Mouse (Mus musculus) liver, embryonic 12.5 days (tissue): Measurements from ENCODE around the gene Hoxd1. TPM values are rescaled to one million over a fixed set of nuclear protein-coding genes. Genes with fewer than 3 reads are reported as not detected.
A peak's percentile ranks its signal among the peaks of the same experiment; 100 is the strongest.

ENCODE experiments used
- ATAC-seq: fragments of 200-750 bp; cut with Nextera tagmentation; 2 replicates; pipeline ENCODE4 v1.8.0; 2017; ENCODE audit warnings: moderate number of reproducible peaks, mild to moderate bottlenecking, moderate library complexity
- H3K27ac ChIP-seq: fragments of 300-500 bp; sonication (generic); 2 replicates; pipeline ENCODE4 v1.5.1; 2016; ENCODE audit warnings: mild to moderate bottlenecking
- H3K27me3 ChIP-seq: fragments of 300-500 bp; sonication (generic); replicated peaks from 2 replicates; pipeline ENCODE4 v1.6.1; 2016; ENCODE audit warnings: mild to moderate bottlenecking, moderate library complexity
- H3K36me3 ChIP-seq: fragments of 300-500 bp; sonication (generic); 2 replicates; pipeline ENCODE4 v1.6.1; 2016; ENCODE audit warnings: mild to moderate bottlenecking, moderate library complexity
- H3K4me1 ChIP-seq: fragments of 300-500 bp; sonication (generic); 2 replicates; pipeline ENCODE4 v1.6.1; 2016
- H3K4me2 ChIP-seq: fragments of 300-500 bp; sonication (generic); 2 replicates; pipeline ENCODE4 v1.6.1; 2016; ENCODE audit warnings: mild to moderate bottlenecking, moderate library complexity
- H3K4me3 ChIP-seq: fragments of 300-500 bp; sonication (generic); 2 replicates; pipeline ENCODE4 v1.5.1; 2016; ENCODE audit warnings: mild to moderate bottlenecking, moderate library complexity
- H3K9ac ChIP-seq: fragments of 300-500 bp; sonication (generic); 2 replicates; pipeline ENCODE4 v1.6.1; 2016; ENCODE audit warnings: mild to moderate bottlenecking, moderate library complexity
- H3K9me3 ChIP-seq: fragments of 300-500 bp; sonication (generic); replicated peaks from 2 replicates; pipeline ENCODE4 v1.6.1; 2016; ENCODE audit warnings: mild to moderate bottlenecking, moderate library complexity
- WGBS: fragments of 180-500 bp; shearing (Covaris S2); methylation state at CpG from one replicate; pipeline ENCODE4 v1.1.7; 2016; ENCODE audit not compliant: insufficient replicate concordance; 5-methylcytosine and 5-hydroxymethylcytosine counted together
- polyA plus RNA-seq: library from polyadenylated mRNA; unstranded; fragments of >200 nt; fragmentation: Nextera tagmentation; extraction: Ambion mirVana; gene quantifications from 2 replicates; pipeline ENCODE4 v1.2.1, GENCODE M21; 2016

Gene Hoxd1
- polyA plus RNA-seq, 1 experiment from 2014 or later: not detected

DNA sequence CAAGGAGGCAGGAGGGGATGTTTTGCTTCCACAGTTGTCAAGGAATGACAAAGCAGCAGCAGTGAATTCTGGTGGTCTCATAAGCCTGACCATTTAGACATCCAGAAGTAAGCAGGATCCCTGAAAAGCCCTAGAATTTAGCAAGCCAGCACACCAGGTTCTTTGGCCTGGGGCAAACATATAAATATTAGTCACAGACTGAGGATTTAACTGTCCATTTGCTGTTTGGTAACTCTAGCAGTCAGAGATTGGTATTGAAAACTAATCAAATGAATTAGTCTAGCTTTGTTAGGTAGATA is 20.9 kb upstream of the Hoxd1 start:
- no peak overlapping the region for H3K4me3 ChIP-seq
- H3K4me1 ChIP-seq: 0 out of 2 replicates have a peak, but pooled peaks cover 4% of the 10 kb centered on the region
- H3K4me2 ChIP-seq: no peak overlapping the region
- no peak overlapping the region for H3K27ac ChIP-seq
- no peak overlapping the region for H3K9ac ChIP-seq
- H3K9me3 ChIP-seq: no peaks in the 10 kb centered on the region
- no peaks in the 10 kb centered on the region for H3K36me3 ChIP-seq
- no peak for ATAC-seq
- H3K27me3 ChIP-seq: peaks cover 97% of the 10 kb centered on the region

DNA sequence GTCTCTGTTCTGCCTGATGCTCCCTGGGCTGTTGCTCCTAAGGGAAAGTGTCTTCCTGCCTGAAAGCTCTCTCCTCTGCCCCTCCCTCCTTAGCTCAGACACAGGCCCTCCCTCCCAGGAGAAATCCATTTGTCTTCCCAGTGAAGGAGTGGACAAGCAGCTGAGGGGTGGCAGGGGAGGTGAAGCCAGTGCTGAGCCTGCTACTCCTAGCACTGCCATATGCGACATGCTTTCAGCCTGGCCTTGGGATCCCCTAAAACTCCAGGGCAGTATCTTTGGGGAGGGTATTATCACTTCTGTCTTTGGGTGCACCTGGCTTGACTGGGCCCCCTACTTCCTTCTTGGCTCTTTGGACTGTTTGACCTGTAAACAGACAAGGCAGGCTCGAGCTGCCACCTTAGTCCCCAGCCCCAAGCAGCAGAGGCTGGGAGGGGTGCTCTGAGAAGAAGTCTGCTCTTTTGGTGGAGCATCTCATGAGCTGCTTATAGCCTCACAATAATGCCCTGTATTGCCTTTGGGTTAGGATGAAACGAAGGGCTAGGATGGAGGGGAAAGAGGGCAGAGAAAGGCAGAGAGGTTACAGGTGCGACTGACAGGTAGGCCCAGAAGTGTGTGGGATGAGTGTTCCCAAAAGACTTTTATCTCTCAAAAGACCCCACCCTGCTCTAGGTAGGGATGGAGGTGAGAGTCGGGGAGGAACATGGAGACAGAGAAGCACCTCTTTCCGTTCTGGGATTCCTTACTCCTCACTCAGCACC is 17.1 kb upstream of the Hoxd1 start:
- H3K4me2 ChIP-seq: no peak overlapping the region
- 0 out of 2 replicates have a peak, but pooled peaks cover 12% of the 10 kb centered on the region for H3K4me1 ChIP-seq
- no peaks in the 10 kb centered on the region for H3K9me3 ChIP-seq
- no peaks in the 10 kb centered on the region for H3K36me3 ChIP-seq
- H3K27ac ChIP-seq: no peak overlapping the region
- H3K4me3 ChIP-seq: no peak overlapping the region
- peaks cover 97% of the 10 kb centered on the region for H3K27me3 ChIP-seq
- H3K9ac ChIP-seq: no peak overlapping the region
- WGBS: 13% methylated on average over 6 of the region's 6 CpGs
- ATAC-seq: no peak

DNA sequence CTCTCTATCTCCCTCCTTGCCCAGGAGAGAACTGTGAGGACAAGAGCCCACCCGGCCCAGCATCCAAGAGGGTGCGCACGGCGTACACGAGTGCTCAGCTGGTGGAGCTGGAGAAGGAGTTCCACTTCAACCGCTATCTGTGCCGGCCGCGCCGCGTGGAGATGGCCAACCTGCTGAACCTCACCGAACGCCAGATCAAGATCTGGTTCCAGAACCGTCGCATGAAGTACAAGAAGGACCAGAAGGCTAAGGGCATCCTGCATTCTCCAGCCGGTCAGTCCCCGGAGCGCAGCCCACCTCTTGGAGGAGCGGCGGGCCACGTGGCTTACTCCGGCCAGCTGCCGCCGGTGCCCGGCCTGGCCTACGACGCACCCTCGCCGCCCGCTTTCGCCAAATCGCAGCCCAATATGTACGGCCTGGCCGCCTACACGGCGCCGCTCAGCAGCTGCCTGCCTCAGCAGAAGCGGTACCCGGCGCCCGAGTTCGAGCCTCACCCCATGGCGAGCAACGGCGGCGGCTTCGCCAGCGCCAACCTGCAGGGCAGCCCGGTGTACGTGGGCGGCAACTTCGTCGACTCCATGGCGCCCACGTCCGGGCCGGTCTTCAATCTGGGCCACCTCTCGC is 16.4 kb upstream of the Hoxd1 start:
- Histone ChIP-seq H3K4me3 (no peak overlapping the region), H3K27ac (no peak overlapping the region), H3K9ac (no peak overlapping the region)

DNA sequence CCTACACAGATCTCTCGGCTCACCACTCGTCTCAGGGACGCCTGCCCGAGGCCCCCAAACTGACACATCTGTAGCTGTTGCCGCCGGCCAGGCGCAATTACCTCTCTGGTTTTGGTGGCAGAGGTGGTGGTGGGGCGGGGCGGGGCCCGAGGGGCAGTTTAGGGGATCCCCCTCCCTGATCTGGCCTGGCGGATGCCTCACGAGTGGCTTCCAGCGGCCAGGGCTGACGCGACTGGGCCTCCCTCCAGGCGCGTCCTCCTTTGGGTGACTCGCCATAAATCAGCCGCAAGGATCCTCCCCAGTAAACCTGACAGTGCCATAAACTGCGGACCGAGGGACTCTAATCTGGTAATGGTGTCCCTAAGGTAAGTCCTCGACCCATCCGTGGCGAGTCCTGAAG is 15.8 kb upstream of the Hoxd1 start:
- Histone ChIP-seq H3K27me3 (peaks cover 97% of the 10 kb centered on the region), H3K27ac (no peak overlapping the region), H3K9me3 (no peaks in the 10 kb centered on the region), H3K4me1 (0 out of 2 replicates have a peak, but pooled peaks cover 12% of the 10 kb centered on the region), H3K4me3 (no peak overlapping the region), H3K36me3 (no peaks in the 10 kb centered on the region), H3K9ac (no peak overlapping the region), H3K4me2 (no peak overlapping the region)
- no peak for ATAC-seq
- WGBS: 7% methylated on average over 24 of the region's 24 CpGs

More for the DNA sequence above, 16.4 kb upstream of the Hoxd1 start:
- Histone ChIP-seq H3K4me2 (peak overlapping the region; percentile 14; the same call in 1 of the 2 replicates), H3K9me3 (no peaks in the 10 kb centered on the region), H3K36me3 (no peaks in the 10 kb centered on the region), H3K4me1 (0 out of 2 replicates have a peak, but pooled peaks cover 12% of the 10 kb centered on the region), H3K27me3 (peaks cover 97% of the 10 kb centered on the region)
- ATAC-seq: no peak
- 2% methylated on average over 58 of the region's 58 CpGs for WGBS

DNA sequence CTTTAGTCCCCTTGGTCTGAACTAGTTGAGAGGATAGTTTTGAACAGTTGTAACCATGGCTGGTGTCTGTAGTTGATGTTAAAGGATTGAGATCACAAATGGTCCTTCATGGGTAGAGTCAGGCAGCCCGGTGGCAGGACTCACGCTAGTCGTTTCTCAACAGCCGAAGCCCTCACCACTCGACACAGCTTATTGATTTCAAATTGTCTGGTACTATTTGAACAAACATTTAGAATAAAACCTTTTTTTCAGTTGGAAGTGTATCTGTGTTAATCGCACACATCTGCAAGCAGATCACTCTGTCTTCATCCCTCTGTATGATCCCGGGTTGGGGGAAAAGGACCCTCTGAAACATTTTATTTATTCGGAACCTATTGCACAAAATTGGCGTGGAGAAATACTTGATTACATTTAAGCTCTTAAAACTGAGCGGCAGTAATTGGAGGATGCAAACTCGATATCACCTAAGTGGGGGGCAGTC is 15.1 kb upstream of the Hoxd1 start:
- no peak for ATAC-seq
- 0 out of 2 replicates have a peak, but pooled peaks cover 12% of the 10 kb centered on the region for H3K4me1 ChIP-seq
- no peak overlapping the region for H3K4me3 ChIP-seq
- H3K27ac ChIP-seq: no peak overlapping the region
- H3K9ac ChIP-seq: no peak overlapping the region
- H3K36me3 ChIP-seq: no peaks in the 10 kb centered on the region
- no peaks in the 10 kb centered on the region for H3K9me3 ChIP-seq
- WGBS: 22% methylated on average over 11 of the region's 11 CpGs
- no peak overlapping the region for H3K4me2 ChIP-seq
- H3K27me3 ChIP-seq: peaks cover 98% of the 10 kb centered on the region

DNA sequence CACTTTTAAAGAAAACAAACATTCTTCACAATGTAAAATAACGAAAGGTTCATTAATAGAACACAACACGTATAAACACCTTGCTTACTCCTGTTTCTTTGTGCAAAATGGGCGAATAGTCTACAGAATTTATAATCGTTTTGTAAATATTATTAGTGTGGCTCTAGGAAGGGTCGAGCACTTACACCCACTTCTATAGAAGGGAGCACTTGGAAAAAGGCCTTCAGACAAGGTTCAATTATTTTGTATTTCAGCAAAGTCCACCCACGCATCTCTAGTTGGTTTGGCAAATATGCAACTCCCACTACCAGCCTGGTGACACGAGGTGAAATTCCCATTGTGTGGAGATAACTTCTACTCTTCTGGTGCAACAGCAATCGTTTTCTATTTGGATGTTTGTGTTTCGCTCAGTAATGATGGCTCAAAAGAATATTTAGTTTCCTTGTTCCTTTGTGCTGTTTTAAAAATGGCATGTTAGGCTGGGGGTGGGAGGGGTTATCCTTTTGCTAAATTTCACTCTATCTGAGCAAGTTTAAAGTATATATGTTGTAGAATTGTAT is 14.3 kb upstream of the Hoxd1 start:
- H3K4me2 ChIP-seq: no peak overlapping the region
- no peak for ATAC-seq
- no peak overlapping the region for H3K27ac ChIP-seq
- WGBS: 15% methylated on average over 9 of the region's 9 CpGs
- peaks cover 100% of the 10 kb centered on the region for H3K27me3 ChIP-seq
- H3K4me3 ChIP-seq: no peak overlapping the region
- H3K9ac ChIP-seq: no peak overlapping the region
- H3K36me3 ChIP-seq: no peaks in the 10 kb centered on the region
- 0 out of 2 replicates have a peak, but pooled peaks cover 12% of the 10 kb centered on the region for H3K4me1 ChIP-seq
- no peaks in the 10 kb centered on the region for H3K9me3 ChIP-seq

DNA sequence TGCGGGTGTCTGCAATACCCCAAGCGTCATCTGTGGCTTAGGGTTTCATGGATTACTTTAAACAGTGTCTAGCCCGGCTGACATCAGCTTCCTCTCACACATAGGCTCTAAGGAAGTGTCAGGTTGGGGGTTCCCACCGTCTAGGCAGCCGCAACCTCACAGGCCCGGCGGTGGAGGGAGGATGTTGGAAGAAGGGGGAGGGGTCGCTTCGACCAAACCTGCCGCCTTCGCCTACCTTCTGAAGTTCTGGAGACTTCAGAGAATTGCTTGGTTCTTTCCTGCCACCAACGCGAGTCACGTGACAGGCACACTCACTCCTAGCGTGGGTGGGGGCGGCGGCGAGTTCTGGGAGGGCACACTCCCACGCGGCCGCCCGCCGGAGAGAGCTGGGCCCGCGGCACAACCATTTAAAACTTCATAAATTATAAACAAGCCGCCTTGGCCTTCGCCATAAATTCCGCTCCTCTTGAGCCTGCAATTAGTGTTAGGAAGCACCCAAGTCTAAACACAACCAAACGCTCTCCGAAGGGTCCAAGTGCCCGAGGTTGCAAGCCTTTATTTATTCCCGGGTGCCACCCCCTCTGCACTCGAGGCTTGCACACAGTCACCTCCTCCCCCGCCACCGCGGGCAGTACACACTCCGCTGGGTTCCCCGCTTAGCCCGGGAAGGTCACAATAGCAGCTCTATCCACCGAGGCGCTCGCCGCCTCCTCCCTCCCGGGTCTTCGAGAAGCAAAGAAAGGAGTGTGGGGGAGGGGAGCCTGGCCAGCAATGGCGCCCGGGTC is 13.3 kb upstream of the Hoxd1 start:
- no peak overlapping the region for H3K27ac ChIP-seq
- H3K4me2 ChIP-seq: peak overlapping the region; percentile 45
- H3K9ac ChIP-seq: no peak overlapping the region
- H3K4me3 ChIP-seq: peak overlapping the region; percentile 12
- 0 out of 2 replicates have a peak, but pooled peaks cover 12% of the 10 kb centered on the region for H3K4me1 ChIP-seq
- H3K27me3 ChIP-seq: peaks cover 100% of the 10 kb centered on the region
- H3K9me3 ChIP-seq: no peaks in the 10 kb centered on the region
- H3K36me3 ChIP-seq: no peaks in the 10 kb centered on the region
- WGBS: 1% methylated on average over 47 of the region's 47 CpGs
- no peak for ATAC-seq

DNA sequence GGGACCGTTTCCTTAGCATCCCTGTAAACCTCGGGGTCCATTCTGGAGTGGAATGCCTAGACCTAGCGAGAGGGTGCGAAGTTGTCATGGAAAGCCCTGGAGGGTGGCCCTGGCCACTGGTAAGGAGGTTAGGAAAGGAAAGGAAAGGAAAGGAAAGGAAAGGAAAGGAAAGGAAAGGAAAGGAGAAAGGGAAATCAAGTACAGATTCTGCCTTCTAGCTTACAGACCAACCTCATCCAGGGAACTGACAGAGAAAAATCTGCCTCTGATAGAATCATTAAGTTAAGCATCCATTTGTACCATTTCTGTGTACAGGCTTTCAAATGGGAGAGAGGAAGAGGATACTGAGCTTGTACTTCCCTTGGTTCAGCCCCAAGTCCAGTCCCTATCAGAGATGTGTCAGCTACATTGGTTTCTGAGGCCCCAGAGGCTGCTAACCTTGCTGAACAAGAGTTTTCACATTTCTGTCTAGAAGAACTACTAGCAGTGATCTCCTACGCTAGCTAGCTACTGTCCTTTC is 12.0 kb upstream of the Hoxd1 start:
- H3K9me3 ChIP-seq: no peaks in the 10 kb centered on the region
- H3K36me3 ChIP-seq: no peaks in the 10 kb centered on the region
- peaks cover 97% of the 10 kb centered on the region for H3K27me3 ChIP-seq
- 32% methylated on average over 5 of the region's 5 CpGs for WGBS
- H3K4me3 ChIP-seq: no peak overlapping the region
- no peak overlapping the region for H3K4me2 ChIP-seq
- 0 out of 2 replicates have a peak, but pooled peaks cover 12% of the 10 kb centered on the region for H3K4me1 ChIP-seq
- H3K27ac ChIP-seq: no peak overlapping the region
- H3K9ac ChIP-seq: no peak overlapping the region
- ATAC-seq: no peak

DNA sequence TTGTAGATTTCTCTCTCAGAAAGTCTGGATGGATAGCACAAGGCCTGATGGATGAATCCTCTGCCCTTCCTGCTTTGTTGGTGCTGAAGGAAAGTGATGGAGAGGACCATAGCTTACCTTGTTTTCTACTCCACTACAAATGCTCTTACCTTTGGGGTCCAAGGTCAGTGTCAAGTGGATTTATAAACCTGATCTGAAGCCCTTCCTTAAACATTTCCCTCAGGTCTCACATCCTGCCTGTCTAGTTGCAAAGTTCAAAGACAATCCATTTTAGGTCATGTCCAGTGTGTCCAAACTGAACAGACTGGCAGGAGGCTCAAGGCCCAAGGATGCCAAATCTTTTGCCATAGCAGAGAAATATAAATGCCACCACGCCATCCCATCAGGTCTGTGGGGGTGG is 10.9 kb upstream of the Hoxd1 start:
- ATAC-seq: no peak
- Histone ChIP-seq H3K9ac (no peak overlapping the region), H3K4me1 (0 out of 2 replicates have a peak, but pooled peaks cover 8% of the 10 kb centered on the region), H3K9me3 (no peaks in the 10 kb centered on the region), H3K36me3 (no peaks in the 10 kb centered on the region), H3K27me3 (peaks cover 97% of the 10 kb centered on the region), H3K4me2 (no peak overlapping the region), H3K27ac (no peak overlapping the region), H3K4me3 (no peak overlapping the region)
- 39% methylated on average over 1 of the region's 1 CpGs for WGBS

DNA sequence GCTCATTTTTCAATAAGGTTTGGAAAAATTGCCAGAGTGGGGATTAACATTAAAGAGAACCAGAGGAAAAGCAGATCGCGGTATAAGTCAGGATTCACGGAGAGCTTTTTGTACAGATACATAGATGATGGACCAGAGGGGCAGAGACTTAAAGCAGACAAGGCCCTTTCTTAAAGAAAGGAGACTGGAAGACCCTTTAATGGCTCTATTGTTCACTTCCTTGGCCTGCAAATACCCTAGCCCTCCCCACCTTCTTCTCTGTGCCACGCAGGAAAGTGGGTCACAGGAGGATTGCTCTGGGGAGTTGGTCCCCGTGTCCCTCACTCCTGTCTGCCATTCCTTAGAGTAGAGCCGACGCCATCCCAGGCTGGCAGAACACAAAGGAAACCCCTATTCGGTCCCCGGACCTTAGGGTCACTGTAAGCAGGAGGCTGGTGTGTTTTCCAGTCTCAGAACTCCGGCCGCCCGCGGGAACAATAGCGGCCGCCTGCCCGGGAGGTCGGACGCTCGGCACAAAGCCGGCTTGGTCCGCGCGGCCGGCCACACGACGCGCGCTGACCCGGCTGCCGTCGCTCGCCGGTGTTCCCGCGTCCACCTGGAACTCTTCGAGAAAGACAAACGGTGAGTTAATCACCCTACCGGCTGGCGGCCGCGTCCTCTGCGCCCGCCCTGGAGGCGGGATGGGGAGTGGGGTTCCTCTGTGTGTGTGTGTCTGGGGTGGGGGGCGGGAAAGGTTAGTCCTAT is 10.2 kb upstream of the Hoxd1 start:
- H3K4me3 ChIP-seq: peak overlapping the region; percentile 7; the same call in 1 of the 2 replicates
- no peak overlapping the region for H3K9ac ChIP-seq

DNA sequence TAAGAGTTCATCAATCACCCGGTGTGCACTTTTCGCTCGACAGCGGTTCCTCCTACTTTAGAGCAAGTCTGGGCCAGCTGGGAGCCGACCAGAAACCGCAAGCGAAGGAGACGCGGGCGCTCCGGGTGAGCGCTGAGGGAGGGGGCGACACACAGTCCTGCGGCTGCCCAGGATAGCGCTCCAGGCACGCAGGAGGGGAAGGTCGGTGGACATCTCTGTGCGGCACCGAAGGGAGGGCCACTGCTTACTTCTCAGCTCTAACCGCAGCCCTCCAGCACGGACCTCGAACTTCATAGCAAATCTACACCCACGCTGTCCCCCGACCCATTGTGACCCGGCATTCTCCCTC is 9.6 kb upstream of the Hoxd1 start:
- Histone ChIP-seq H3K36me3 (no peaks in the 10 kb centered on the region), H3K27ac (no peak overlapping the region), H3K9ac (no peak overlapping the region), H3K4me1 (0 out of 2 replicates have a peak, but pooled peaks cover 7% of the 10 kb centered on the region), H3K9me3 (no peaks in the 10 kb centered on the region), H3K4me2 (peak overlapping the region; percentile 40), H3K27me3 (peaks cover 96% of the 10 kb centered on the region), H3K4me3 (peak overlapping the region; percentile 7; the same call in 1 of the 2 replicates)
- WGBS: under 1% methylated on average over 25 of the region's 25 CpGs
- no peak for ATAC-seq

More for the DNA sequence above, 10.2 kb upstream of the Hoxd1 start:
- ATAC-seq: no peak
- 4% methylated on average over 45 of the region's 45 CpGs for WGBS
- 0 out of 2 replicates have a peak, but pooled peaks cover 7% of the 10 kb centered on the region for H3K4me1 ChIP-seq
- no peaks in the 10 kb centered on the region for H3K36me3 ChIP-seq
- no peaks in the 10 kb centered on the region for H3K9me3 ChIP-seq
- H3K27me3 ChIP-seq: peaks cover 96% of the 10 kb centered on the region
- H3K27ac ChIP-seq: no peak overlapping the region
- peak overlapping the region; percentile 40 for H3K4me2 ChIP-seq
